Mouse (Mus musculus) kidney, embryonic 14.5 days (tissue): ENCODE data around the gene Ube2l3. TPM values are rescaled to one million over a fixed set of nuclear protein-coding genes. Genes with fewer than 3 reads are reported as not detected.

Experiments used
- ATAC-seq: fragments of 200-750 bp; cut with Nextera tagmentation; 2 replicates; pipeline ENCODE4 v1.8.0; 2017; ENCODE audit warnings: moderate number of reproducible peaks, mild to moderate bottlenecking, moderate TSS enrichment, moderate library complexity; ENCODE audit not compliant: low FRiP score, low TSS enrichment
- H3K27ac ChIP-seq: fragments of 300-500 bp; sonication (generic); 2 replicates; pipeline ENCODE4 v1.5.1; 2014; ENCODE audit warnings: low read depth, mild to moderate bottlenecking, low read length, moderate library complexity, mixed read lengths
- H3K27me3 ChIP-seq: fragments of 300-500 bp; sonication (generic); 2 replicates; pipeline ENCODE4 v1.6.1; 2014; ENCODE audit warnings: mild to moderate bottlenecking, low read length; ENCODE audit not compliant: control insufficient read depth, insufficient read depth
- H3K36me3 ChIP-seq: fragments of 300-500 bp; sonication (generic); 2 replicates; pipeline ENCODE4 v1.6.1; 2014; ENCODE audit warnings: low read length, mixed read lengths; ENCODE audit not compliant: control insufficient read depth, insufficient read depth
- H3K4me1 ChIP-seq: fragments of 300-500 bp; sonication (generic); 2 replicates; pipeline ENCODE4 v1.6.1; 2014; ENCODE audit warnings: low read length, mixed read lengths; ENCODE audit not compliant: control insufficient read depth, insufficient read depth
- H3K4me2 ChIP-seq: fragments of 300-500 bp; sonication (generic); replicated peaks from 2 replicates; pipeline ENCODE4 v1.6.1; 2014; ENCODE audit warnings: low read depth, mild to moderate bottlenecking, low read length
- H3K4me3 ChIP-seq: fragments of 300-500 bp; sonication (generic); 2 replicates; pipeline ENCODE4 v1.5.1; 2014; ENCODE audit warnings: mild to moderate bottlenecking, low read length
- H3K9ac ChIP-seq: fragments of 300-500 bp; sonication (generic); 2 replicates; pipeline ENCODE4 v1.6.1; 2014; ENCODE audit warnings: low read depth, mild to moderate bottlenecking, low read length, moderate library complexity
- H3K9me3 ChIP-seq: fragments of 300-500 bp; sonication (generic); 2 replicates; pipeline ENCODE4 v1.6.1; 2016; ENCODE audit warnings: low read length; ENCODE audit not compliant: control insufficient read depth
- WGBS: fragments of 180-500 bp; shearing (Covaris S2); extraction: QIAGEN DNeasy Blood & Tissue Kit; methylation state at CpG from one replicate; pipeline ENCODE4 v1.1.7; 2014; 5-methylcytosine and 5-hydroxymethylcytosine counted together
- microRNA counts: library from miRNA; unstranded; fragments of <30 nt; microRNA quantifications from one replicate; lab custom pipeline; 2017
- microRNA-seq: library from miRNA; unstranded; fragments of <30 nt; microRNA quantifications from one replicate; pipeline ENCODE4, GENCODE M21; 2016
- polyA plus RNA-seq: library from polyadenylated mRNA; unstranded; fragments of >200 nt; fragmentation: Nextera tagmentation; extraction: Ambion mirVana; gene quantifications from 2 replicates; pipeline ENCODE4 v1.2.1, GENCODE M21; 2014

The Ube2l3 gene
- polyA plus RNA-seq, 1 experiment from 2014 or later = 376 TPM

- Histone ChIP-seq H3K36me3 (peaks cover 48% of the 10 kb centered on the region), H3K4me1 (peaks cover 12% of the 10 kb centered on the region; the same call in 1 of the 2 replicates), H3K4me2 (no peak overlapping the region), H3K27ac (no peak overlapping the region), H3K9ac (no peak overlapping the region), H3K27me3 (no peaks in the 10 kb centered on the region), H3K9me3 (no peaks in the 10 kb centered on the region), H3K4me3 (no peak overlapping the region)
- no peak for ATAC-seq
- WGBS = 79% methylated on average over 14 of the region's 14 CpGs
These were observed 80.9 kb downstream of the Ube2l3 start for GRCm38 (mm10) chr16:17121569-17121968.

GRCm38 (mm10) chr16:17117309-17117799, 85.1 kb downstream of the Ube2l3 start:
- peaks cover 79% of the 10 kb centered on the region for H3K36me3 ChIP-seq

GRCm38 (mm10) chr16:17110771-17111743, 91.4 kb downstream of the Ube2l3 start, which contains the start of gene Ppil2:
TSS of gene Ppil2 (minus strand) at chr16:17111257.
- peak within 1 kb of the TSS; percentile 69 for H3K9ac ChIP-seq
- H3K4me1 ChIP-seq = peaks cover 9% of the 10 kb centered on the region
- H3K36me3 ChIP-seq = peaks cover 57% of the 10 kb centered on the region
- peak; percentile 84 for ATAC-seq
- WGBS = 10% methylated on average over 38 of the region's 38 CpGs
- H3K9me3 ChIP-seq = no peaks in the 10 kb centered on the region
- no peaks in the 10 kb centered on the region for H3K27me3 ChIP-seq
- H3K4me3 ChIP-seq = peak within 1 kb of the TSS; percentile 66
- H3K4me2 ChIP-seq = peak within 1 kb of the TSS; percentile 51
- no peak within 1 kb of the TSS for H3K27ac ChIP-seq

More at GRCm38 (mm10) chr16:17117309-17117799, 85.1 kb downstream of the Ube2l3 start:
- Histone ChIP-seq H3K4me3 (no peak overlapping the region), H3K27me3 (no peaks in the 10 kb centered on the region), H3K4me1 (no peaks in the 10 kb centered on the region), H3K4me2 (no peak overlapping the region), H3K27ac (no peak overlapping the region), H3K9ac (no peak overlapping the region), H3K9me3 (no peaks in the 10 kb centered on the region)
- ATAC-seq = no peak
- 93% methylated on average over 5 of the region's 5 CpGs for WGBS

- no peak for ATAC-seq
- H3K27me3 ChIP-seq = no peaks in the 10 kb centered on the region
- WGBS = 88% methylated on average over 4 of the region's 4 CpGs
These were observed 97.8 kb downstream of the Ube2l3 start for GRCm38 (mm10) chr16:17104600-17104999.

GRCm38 (mm10) chr16:17102630-17103220, 99.7 kb downstream of the Ube2l3 start:
- Histone ChIP-seq H3K27me3 (no peaks in the 10 kb centered on the region), H3K36me3 (peaks cover 82% of the 10 kb centered on the region), H3K9me3 (no peaks in the 10 kb centered on the region), H3K4me3 (no peak overlapping the region), H3K27ac (no peak overlapping the region), H3K4me2 (no peak overlapping the region), H3K9ac (no peak overlapping the region), H3K4me1 (0 out of 2 replicates have a peak, but pooled peaks cover 4% of the 10 kb centered on the region)
- no peak for ATAC-seq
- 69% methylated on average over 7 of the region's 7 CpGs for WGBS

More at GRCm38 (mm10) chr16:17104600-17104999, 97.8 kb downstream of the Ube2l3 start:
- Histone ChIP-seq H3K9ac (no peak overlapping the region), H3K4me2 (no peak overlapping the region), H3K9me3 (no peaks in the 10 kb centered on the region), H3K36me3 (peaks cover 79% of the 10 kb centered on the region), H3K27ac (no peak overlapping the region), H3K4me3 (no peak overlapping the region), H3K4me1 (peaks cover 5% of the 10 kb centered on the region; the same call in 1 of the 2 replicates)

MicroRNAs within 50 kb of the gene (microRNA counts, 519-probe panel; counts per million panel counts)
- microRNA mmu-miR-130b (lab: Ali Mortazavi, UCI) = 7,257 counts per million, percentile 77 among the panel's probes with 10 or more counts
- microRNA mmu-miR-301b (lab: Ali Mortazavi, UCI) = 5,511 counts per million, percentile 53 among the panel's probes with 10 or more counts

Small RNA genes within 50 kb of the gene (microRNA-seq; reads per million reads assigned to microRNA genes)
- 7,836 reads per million, percentile 94 among the genes with 10 or more reads in this experiment for gene Mir130b
- gene Mir301b = 101 reads per million, percentile 54 among the genes with 10 or more reads in this experiment

Other genes with a start within 250 kb of the Ube2l3 start
- gene Mapk1, start 219.3 kb downstream of the Ube2l3 start, polyA plus RNA-seq = 197 and 210 TPM in 2 replicates
- gene Ypel1, start 133.0 kb downstream of the Ube2l3 start, polyA plus RNA-seq = 50.1 and 54.5 TPM in 2 replicates
- 131 and 142 TPM in 2 replicates for gene Ppil2, start 91.4 kb downstream of the Ube2l3 start, polyA plus RNA-seq
- 64.3 and 72.8 TPM in 2 replicates for gene 2610318N02Rik, start 77.5 kb downstream of the Ube2l3 start, polyA plus RNA-seq
- gene Sdf2l1, start 70.3 kb downstream of the Ube2l3 start, polyA plus RNA-seq = 55.3 and 66.5 TPM in 2 replicates
- 9.1 and 11.9 TPM in 2 replicates for gene Ydjc, start 58.0 kb downstream of the Ube2l3 start, polyA plus RNA-seq
- 0.54 and 0.91 TPM in 2 replicates for gene Ccdc116, start 55.4 kb downstream of the Ube2l3 start, polyA plus RNA-seq
- 0.27 and 0.37 TPM in 2 replicates for gene Rimbp3, start 6.0 kb upstream of the Ube2l3 start, polyA plus RNA-seq
- gene Hic2, start 30.9 kb upstream of the Ube2l3 start, polyA plus RNA-seq = 4.0 and 4.3 TPM in 2 replicates
- gene Tmem191c, start 73.4 kb upstream of the Ube2l3 start, polyA plus RNA-seq = 10.2 and 11.1 TPM in 2 replicates
- 0.14 and 0.16 TPM in 2 replicates for gene Serpind1, start 128.7 kb upstream of the Ube2l3 start, polyA plus RNA-seq
- 6.6 and 7.1 TPM in 2 replicates for gene Snap29, start 203.3 kb upstream of the Ube2l3 start, polyA plus RNA-seq
- 32.6 and 41.1 TPM in 2 replicates for gene Pi4ka, start 203.7 kb upstream of the Ube2l3 start, polyA plus RNA-seq
- 59.6 and 77.9 TPM in 2 replicates for gene Crkl, start 249.3 kb upstream of the Ube2l3 start, polyA plus RNA-seq